Mouse (Mus musculus) regulatory T cell (primary cell): ENCODE measurements around the gene Tmem41a.
"Not testable (repeated sequence)": the region's sequence is repeated elsewhere in the genome, so short reads cannot be mapped to it uniquely, and the experiment has no call there.

Experiments
- in situ Hi-C: fragments of 300-600 bp; cut with MboI, MseI; formaldehyde crosslinking; loops from one replicate; pipeline ENCODE4 v1.15.1; 2025; ENCODE audit warnings: high pct_unique_total_duplicates

The Tmem41a gene

GRCm38 (mm10) chr16:21946761-21947715 is at the start of gene Tmem41a:
TSS of gene Tmem41a (minus strand) at chr16:21947552.
- in situ Hi-C loops, result no loop called here

DNA sequence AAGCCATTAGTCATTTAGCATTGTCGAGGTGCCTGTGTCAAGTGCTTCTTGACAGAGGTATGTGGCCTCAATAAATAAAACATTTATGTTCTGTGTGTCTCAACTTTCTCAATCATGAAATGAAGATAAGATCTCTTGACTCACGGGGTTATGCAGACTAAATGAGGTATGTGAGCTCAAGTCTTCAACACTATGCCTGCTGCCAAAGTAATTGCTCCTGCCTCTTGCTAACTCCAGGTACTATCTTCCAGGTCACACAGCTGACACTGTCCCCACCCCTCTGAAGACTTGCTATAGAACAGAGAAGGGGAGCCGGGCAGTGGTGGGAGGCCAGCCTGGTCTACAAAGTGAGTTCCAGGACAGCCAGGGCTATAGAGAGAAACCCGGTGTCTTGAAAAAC is 49.0 kb upstream of the Tmem41a start:
- in situ Hi-C loops, result no loop called here

GRCm38 (mm10) chr16:21995304-21995703 is 48.0 kb upstream of the Tmem41a start, which contains the start of gene Liph:
TSS of gene Liph (minus strand) at chr16:21995663.
- in situ Hi-C loops, result no loop called here

DNA sequence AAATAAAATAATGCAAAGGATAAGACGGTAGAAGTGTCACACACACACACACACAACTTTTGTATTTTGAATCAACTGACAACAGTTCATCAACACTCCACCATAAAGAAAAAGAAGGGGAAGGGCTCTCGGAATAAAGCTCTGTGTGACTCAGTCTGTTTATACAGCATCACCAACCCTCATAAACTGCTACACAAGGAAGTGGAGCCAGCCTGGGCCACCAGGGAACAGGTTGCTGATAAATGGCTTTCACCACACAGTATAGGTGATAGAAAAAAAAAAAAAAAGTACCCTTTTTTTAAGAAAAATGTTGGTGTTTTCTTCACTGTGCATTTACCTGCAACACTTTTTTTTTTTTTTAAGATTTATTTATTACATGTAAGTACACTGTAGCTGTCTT is 44.4 kb upstream of the Tmem41a start:
- in situ Hi-C loops, result no loop called here

DNA sequence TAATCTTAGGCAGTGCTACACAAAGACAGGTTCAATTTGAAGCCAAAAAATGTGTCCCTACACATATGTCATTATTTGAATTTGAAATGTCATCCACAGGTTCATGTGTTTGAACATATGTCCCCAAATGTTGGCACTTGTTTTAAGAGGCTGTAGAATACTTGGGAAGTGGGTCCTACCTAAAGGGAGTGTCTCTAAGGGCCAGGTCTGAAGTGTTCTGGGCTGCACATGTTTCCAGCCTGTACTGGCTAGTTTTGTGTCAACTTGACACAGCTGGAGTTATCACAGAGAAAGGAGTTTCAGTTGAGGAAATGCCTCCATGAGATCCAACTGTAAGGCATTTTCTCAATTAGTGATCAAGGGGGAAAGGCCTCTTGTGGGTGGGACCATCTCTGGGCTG is 43.5 kb upstream of the Tmem41a start:
- in situ Hi-C loops, result not testable (repeated sequence)

- in situ Hi-C loops, result no loop called here
These were observed 40.6 kb upstream of the Tmem41a start for GRCm38 (mm10) chr16:21987956-21988355.

DNA sequence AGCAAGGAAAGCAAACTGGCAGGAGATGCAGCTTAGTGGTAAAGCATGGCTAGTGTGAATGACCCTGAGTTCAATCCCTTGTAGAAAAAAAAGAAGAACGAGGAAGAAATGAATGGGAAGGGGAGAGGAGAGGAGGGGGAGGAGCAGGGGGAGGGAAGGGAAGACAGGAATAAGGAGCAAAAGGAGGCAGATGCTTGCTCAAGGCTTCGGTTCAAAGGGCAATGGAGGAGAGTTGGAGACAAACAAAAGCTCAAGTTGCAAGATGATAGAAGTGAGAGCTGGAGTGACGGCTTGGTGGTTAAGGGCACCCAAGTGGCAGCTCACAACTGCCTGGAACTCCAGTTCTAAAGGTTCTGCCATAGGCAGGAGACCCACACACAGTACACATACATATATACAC is 38.8 kb upstream of the Tmem41a start:
- in situ Hi-C loops, result no loop called here

GRCm38 (mm10) chr16:21984091-21984490 is 36.7 kb upstream of the Tmem41a start:
- in situ Hi-C loops, result no loop called here

GRCm38 (mm10) chr16:21983581-21983980 is 36.2 kb upstream of the Tmem41a start:
- in situ Hi-C loops, result no loop called here

DNA sequence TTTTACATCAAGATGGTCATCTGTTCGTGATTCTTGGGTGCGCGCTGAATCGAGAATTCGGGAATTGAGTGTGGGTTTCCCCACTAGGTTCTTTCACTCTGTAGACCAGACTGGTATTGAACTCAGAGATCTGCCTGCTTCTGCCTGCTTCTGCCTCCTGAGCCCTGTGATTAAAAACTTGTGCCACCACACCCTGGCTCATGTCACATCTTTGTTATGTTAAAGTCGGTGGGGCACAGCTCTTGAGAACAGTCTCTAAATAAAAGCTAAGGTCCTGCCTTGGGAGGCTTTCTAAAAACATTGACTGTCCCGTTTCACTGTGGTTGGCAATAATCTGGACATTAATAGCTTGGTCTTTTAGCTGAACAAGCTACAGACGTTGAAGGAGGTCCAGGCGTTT is 35.8 kb upstream of the Tmem41a start:
- in situ Hi-C loops, result no loop called here

DNA sequence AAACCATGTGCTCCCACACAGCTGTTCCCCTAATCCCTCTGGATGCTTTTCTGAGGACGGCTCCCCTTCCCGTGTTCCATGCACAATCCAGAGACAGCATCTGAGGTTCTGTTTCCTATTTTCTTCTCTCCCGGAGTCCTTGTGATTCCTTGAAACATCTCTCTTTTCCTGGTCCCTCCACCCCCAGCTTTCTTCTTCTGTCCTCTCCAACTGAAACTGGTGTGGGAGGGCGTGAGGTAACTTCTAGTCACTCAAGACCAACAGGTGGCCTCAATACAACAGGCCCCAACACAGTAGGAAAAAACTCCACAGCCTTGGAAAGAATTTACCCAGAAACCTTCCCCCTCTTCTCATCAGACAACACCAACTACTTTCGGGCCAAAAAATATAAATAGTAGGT is 30.0 kb upstream of the Tmem41a start:
- in situ Hi-C loops, result no loop called here

- in situ Hi-C loops, result no loop called here
These were observed 28.9 kb upstream of the Tmem41a start for GRCm38 (mm10) chr16:21976203-21976602.

- in situ Hi-C loops, result loop anchor here (25.0 kb wide), 1 partner anchor 1066 kb away; the partner anchor contains the start of gene Kng2
These were observed 24.1 kb upstream of the Tmem41a start for GRCm38 (mm10) chr16:21971446-21971845.

DNA sequence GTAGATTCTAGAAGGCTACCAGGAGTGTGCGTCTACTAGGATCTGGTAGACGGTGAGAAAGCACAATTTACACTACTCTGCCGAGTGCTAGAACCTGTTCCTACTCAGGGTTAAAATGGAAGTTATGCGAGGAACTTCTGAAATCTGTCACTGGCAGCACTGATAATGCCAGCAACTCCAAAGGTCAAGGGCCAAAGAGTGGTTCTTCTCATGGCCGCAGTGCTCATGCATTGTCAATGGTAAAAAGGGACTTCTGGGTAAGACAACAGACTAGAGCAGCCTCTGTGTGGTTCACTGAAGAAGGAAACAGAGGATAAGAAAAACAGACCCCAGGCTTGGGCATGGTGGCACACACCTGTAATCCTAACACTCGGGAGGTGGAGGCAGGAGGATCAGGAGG is 23.2 kb upstream of the Tmem41a start:
- in situ Hi-C loops, result loop anchor here (25.0 kb wide), 1 partner anchor 1067 kb away; the partner anchor contains the start of gene Kng2

DNA sequence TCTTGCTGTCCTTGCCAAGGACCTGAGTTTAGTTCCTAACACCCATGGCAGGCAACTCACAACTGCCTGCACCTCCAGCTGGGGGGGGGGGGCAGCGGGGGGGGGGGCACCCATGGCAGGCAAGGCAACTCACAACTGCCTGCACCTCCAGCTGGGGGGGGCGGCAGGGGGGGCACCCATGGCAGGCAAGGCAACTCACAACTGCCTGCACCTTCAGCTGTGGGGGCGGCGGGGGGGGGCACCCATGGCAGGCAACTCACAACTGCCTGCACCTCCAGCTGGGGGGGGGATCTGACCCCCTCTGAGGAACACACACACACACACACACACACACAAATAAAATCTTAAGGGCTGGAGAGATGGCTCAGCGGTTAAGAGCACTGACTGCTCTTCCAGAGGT is 22.5 kb upstream of the Tmem41a start:
- in situ Hi-C loops, result loop anchor here (25.0 kb wide), 1 partner anchor 1067 kb away; the partner anchor contains the start of gene Kng2

- in situ Hi-C loops, result loop anchor here (25.0 kb wide), 1 partner anchor 1072 kb away; the partner anchor contains the start of gene Kng2
These were observed 18.2 kb upstream of the Tmem41a start for GRCm38 (mm10) chr16:21965576-21965975.

- in situ Hi-C loops, result loop anchor here (25.0 kb wide), 1 partner anchor 1082 kb away; the partner anchor contains the start of gene Kng2
These were observed 8.2 kb upstream of the Tmem41a start for GRCm38 (mm10) chr16:21955591-21955990.

- in situ Hi-C loops, result no loop called here
These were observed 18.9 kb downstream of the Tmem41a start for GRCm38 (mm10) chr16:21928471-21928870.

DNA sequence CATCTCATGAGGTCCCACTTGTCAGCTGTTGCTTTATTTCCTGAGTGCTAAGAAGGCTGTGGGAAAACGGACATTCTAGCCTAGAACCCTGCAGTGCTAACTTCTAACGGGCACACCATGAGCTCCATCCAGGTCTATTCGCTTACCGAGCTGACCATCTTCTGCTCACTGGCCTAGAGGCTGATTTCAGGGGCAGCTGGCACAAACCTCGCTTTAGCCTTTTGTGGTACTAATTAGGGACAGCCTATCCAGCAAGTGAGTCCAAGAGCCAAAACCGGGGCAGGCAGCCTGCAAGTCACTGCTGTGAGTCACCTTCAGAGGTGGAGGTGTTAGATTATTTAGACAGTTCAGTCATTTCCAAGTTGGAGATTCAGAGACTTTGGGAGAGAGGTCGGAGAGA is 30.7 kb downstream of the Tmem41a start:
- in situ Hi-C loops, result loop anchor here (10.0 kb wide), 1 partner anchor 578 kb away; no protein-coding TSS in a partner anchor

DNA sequence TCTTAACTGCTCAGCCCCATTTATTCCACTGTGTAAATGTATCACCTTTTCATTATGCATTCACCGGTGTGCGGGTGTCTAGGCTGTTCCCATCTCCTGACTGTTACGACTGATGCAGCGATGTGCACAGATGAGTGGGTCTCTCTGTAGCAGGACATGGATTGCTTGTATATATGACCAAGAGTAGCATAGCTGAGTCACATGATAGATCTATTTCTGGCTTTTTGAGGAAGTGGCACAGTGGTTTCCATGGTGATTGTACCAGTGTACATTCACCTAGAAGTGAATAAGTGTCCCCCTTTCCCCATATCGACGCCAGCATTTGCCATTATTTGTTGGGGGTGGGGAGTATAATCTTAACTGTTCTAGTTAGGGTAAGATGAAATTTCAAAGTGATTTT is 34.0 kb downstream of the Tmem41a start:
- in situ Hi-C loops, result loop anchor here (10.0 kb wide), 1 partner anchor 581 kb away; no protein-coding TSS in a partner anchor

- in situ Hi-C loops, result not testable (repeated sequence)
These were observed 38.4 kb downstream of the Tmem41a start for GRCm38 (mm10) chr16:21908906-21909305.

- in situ Hi-C loops, result no loop called here
These were observed 40.5 kb downstream of the Tmem41a start for GRCm38 (mm10) chr16:21906902-21907301.

DNA sequence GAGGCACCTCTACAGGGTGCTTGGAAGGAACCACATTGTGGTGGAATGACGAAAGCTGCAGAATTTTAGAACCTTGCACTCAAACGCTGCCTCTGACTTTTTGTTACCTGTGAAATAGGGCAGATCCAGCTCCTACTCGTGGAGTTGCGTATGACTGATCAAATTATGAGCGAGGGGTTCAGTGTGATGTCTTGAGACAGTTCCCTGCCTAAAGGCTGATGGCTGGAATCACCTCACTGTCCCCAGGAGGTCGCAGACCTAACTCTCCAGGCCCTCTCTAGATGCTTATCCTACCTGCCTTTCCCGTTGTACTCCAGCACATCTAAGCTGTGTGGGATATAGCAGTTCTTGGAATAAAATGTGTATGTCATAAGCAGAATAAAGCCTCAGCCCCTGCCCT is 41.4 kb downstream of the Tmem41a start:
- in situ Hi-C loops, result no loop called here
